Mouse (Mus musculus) embryonic facial prominence, embryonic 12.5 days (tissue): Measurements from ENCODE around the gene Ncoa1. TPM values are rescaled to one million over a fixed set of nuclear protein-coding genes. Genes with fewer than 3 reads are reported as not detected.

ENCODE experiments used
- ATAC-seq: fragments of 200-750 bp; cut with Nextera tagmentation; 2 replicates; pipeline ENCODE4 v1.8.0; 2017; ENCODE audit not compliant: insufficient number of reproducible peaks, insufficient read depth, low FRiP score, low TSS enrichment
- H3K27ac ChIP-seq: fragments of 300-500 bp; sonication (generic); 2 replicates; pipeline ENCODE4 v1.5.1; 2016; ENCODE audit warnings: mild to moderate bottlenecking
- H3K27me3 ChIP-seq: fragments of 300-500 bp; sonication (generic); 2 replicates; pipeline ENCODE4 v1.6.1; 2016; ENCODE audit warnings: mild to moderate bottlenecking, moderate library complexity
- H3K36me3 ChIP-seq: fragments of 300-500 bp; sonication (generic); 2 replicates; pipeline ENCODE4 v1.6.1; 2016; ENCODE audit warnings: mild to moderate bottlenecking
- H3K4me1 ChIP-seq: fragments of 300-500 bp; sonication (generic); 2 replicates; pipeline ENCODE4 v1.6.1; 2016
- H3K4me2 ChIP-seq: fragments of 300-500 bp; sonication (generic); replicated peaks from 2 replicates; pipeline ENCODE4 v1.6.1; 2016; ENCODE audit warnings: mild to moderate bottlenecking, moderate library complexity
- H3K4me3 ChIP-seq: fragments of 300-500 bp; sonication (generic); 2 replicates; pipeline ENCODE4 v1.5.1; 2016; ENCODE audit warnings: mild to moderate bottlenecking
- H3K9ac ChIP-seq: fragments of 300-500 bp; sonication (generic); 2 replicates; pipeline ENCODE4 v1.6.1; 2016; ENCODE audit warnings: mild to moderate bottlenecking, moderate library complexity
- H3K9me3 ChIP-seq: fragments of 300-500 bp; sonication (generic); 2 replicates; pipeline ENCODE4 v1.6.1; 2016; ENCODE audit warnings: mild to moderate bottlenecking, moderate library complexity
- WGBS: fragments of 180-500 bp; shearing (Covaris S2); methylation state at CpG from one replicate; pipeline ENCODE4 v1.1.7; 2016; 5-methylcytosine and 5-hydroxymethylcytosine counted together
- polyA plus RNA-seq: library from polyadenylated mRNA; unstranded; fragments of >200 nt; fragmentation: Nextera tagmentation; extraction: Ambion mirVana; gene quantifications from 2 replicates; pipeline ENCODE4 v1.2.1, GENCODE M21; 2016

Gene Ncoa1
- polyA plus RNA-seq, 1 experiment from 2014 or later, result 9.8 TPM

GRCm38 (mm10) chr12:4199271-4199670 lies 277.7 kb downstream of the Ncoa1 start:
- WGBS, result 96% methylated on average over 11 of the region's 11 CpGs
- Histone ChIP-seq H3K27me3 (no peaks in the 10 kb centered on the region), H3K4me3 (no peak overlapping the region), H3K4me2 (no peak overlapping the region), H3K4me1 (no peaks in the 10 kb centered on the region), H3K9ac (no peak overlapping the region), H3K36me3 (peaks cover 43% of the 10 kb centered on the region; the same call in 1 of the 2 replicates), H3K27ac (no peak overlapping the region), H3K9me3 (no peaks in the 10 kb centered on the region)
- no peak for ATAC-seq

GRCm38 (mm10) chr12:4198702-4199101 lies 278.3 kb downstream of the Ncoa1 start:
- Histone ChIP-seq H3K4me1 (0 out of 2 replicates have a peak, but pooled peaks cover 1% of the 10 kb centered on the region), H3K27ac (no peak overlapping the region), H3K9ac (no peak overlapping the region), H3K9me3 (no peaks in the 10 kb centered on the region), H3K36me3 (peaks cover 41% of the 10 kb centered on the region; the same call in 1 of the 2 replicates), H3K27me3 (no peaks in the 10 kb centered on the region), H3K4me3 (no peak overlapping the region), H3K4me2 (no peak overlapping the region)
- WGBS, result 92% methylated on average over 4 of the region's 4 CpGs
- no peak for ATAC-seq

Other genes starting within 250 kb of the Ncoa1 start
- 4.8 and 5.2 TPM in 2 replicates for gene Ptrhd1, start 243.2 kb downstream of the Ncoa1 start, polyA plus RNA-seq
- gene Cenpo, start 242.9 kb downstream of the Ncoa1 start, polyA plus RNA-seq, result 17.1 and 17.7 TPM in 2 replicates
- 28.2 and 29.7 TPM in 2 replicates for gene Itsn2, start 115.5 kb upstream of the Ncoa1 start, polyA plus RNA-seq
- not detected in 2 replicates for gene Gm3625, start 115.7 kb upstream of the Ncoa1 start, polyA plus RNA-seq